Mouse (Mus musculus): ENCODE results near the gene Wdr41. TPM values are rescaled to one million over a fixed set of nuclear protein-coding genes. Genes with fewer than 3 reads are reported as not detected.

Wdr41 gene
- polyA plus RNA-seq, 1 experiment from 2014 or later = 7.4 TPM

DNA sequence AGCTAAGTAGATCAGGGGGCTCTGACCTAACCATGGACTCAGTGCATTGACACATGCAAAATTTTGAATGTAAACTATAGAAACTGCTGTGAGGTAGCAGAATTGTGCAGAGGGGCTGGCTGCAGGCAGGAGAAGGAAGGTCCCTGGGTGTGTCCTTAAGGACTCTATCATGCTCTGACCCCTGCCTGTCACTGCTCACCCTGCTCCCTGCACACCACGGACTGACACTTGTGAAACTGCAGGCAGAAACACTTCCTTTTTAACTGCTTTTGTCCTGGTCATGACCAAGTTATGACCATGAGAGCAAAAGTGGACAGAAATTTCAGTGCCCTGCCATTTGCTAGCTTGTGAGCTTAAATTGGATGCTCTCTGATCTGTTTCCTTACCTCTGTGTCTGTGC, 68.0 kb downstream of the Wdr41 start:
- WGBS (ENCODE audit: insufficient replicate concordance) = 20% methylated on average over 1 of the region's 1 CpGs
- H3K27ac ChIP-seq (ENCODE audit: low read depth) = no peak overlapping the region
- H3K9me3 ChIP-seq (ENCODE audit: low read length) = no peaks in the 10 kb centered on the region
- ATAC-seq (no peak), DNase-seq (no peak)
- TF ChIP-seq CTCF (IDR thresholded peaks at IDR 0.05; ENCODE audit: low read depth) (no peak), EP300 (IDR thresholded peaks at IDR 0.05; ENCODE audit: low read depth) (no peak)
- no peak overlapping the region for H3K4me3 ChIP-seq (ENCODE audit: low read depth, low read length)
- H3K27me3 ChIP-seq (ENCODE audit: insufficient read depth, low read length) = no peaks in the 10 kb centered on the region
- H3K36me3 ChIP-seq (replicated peaks; ENCODE audit: insufficient read depth, low read length) = no peaks in the 10 kb centered on the region
- H3K9ac ChIP-seq (replicated peaks) = no peak overlapping the region
- H3K4me1 ChIP-seq (ENCODE audit: insufficient read depth) = no peaks in the 10 kb centered on the region
- no peak overlapping the region for H3K4me2 ChIP-seq (ENCODE audit: low read depth, low read length)

DNA sequence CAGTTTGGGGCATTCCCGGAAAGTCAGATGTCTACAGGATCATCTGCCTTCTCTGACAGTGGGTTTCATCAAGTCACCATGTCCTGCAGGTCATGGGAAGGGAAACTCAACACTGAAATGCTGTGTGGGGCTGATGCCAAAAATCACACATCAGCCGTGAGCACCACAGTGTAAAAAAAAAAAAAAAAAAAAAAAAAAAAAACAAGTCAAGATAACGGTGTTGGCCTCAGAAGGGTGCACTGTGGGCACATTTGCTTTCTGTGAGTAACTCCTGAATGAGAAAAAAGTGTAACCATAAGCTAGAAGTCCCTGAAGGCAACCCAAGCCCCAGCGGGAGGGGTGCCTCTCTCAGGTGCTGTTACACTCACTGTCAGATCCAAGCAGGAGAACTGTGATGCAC, 74.3 kb downstream of the Wdr41 start:
- H3K36me3 ChIP-seq (replicated peaks; ENCODE audit: insufficient read depth, low read length) = no peaks in the 10 kb centered on the region
- no peak for DNase-seq
- H3K4me1 ChIP-seq (ENCODE audit: insufficient read depth) = no peaks in the 10 kb centered on the region
- H3K9ac ChIP-seq (replicated peaks) = no peak overlapping the region
- ATAC-seq = no peak
- TF ChIP-seq CTCF (IDR thresholded peaks at IDR 0.05; ENCODE audit: low read depth) = no peak
- TF ChIP-seq EP300 (IDR thresholded peaks at IDR 0.05; ENCODE audit: low read depth) = no peak
- H3K4me2 ChIP-seq (ENCODE audit: low read depth, low read length) = no peak overlapping the region
- WGBS (ENCODE audit: insufficient replicate concordance) = 74% methylated on average over 4 of the region's 4 CpGs
- H3K27ac ChIP-seq (ENCODE audit: low read depth) = no peak overlapping the region
- no peaks in the 10 kb centered on the region for H3K9me3 ChIP-seq (ENCODE audit: low read length)
- H3K4me3 ChIP-seq (ENCODE audit: low read depth, low read length) = no peak overlapping the region
- H3K27me3 ChIP-seq (ENCODE audit: insufficient read depth, low read length) = no peaks in the 10 kb centered on the region

DNA sequence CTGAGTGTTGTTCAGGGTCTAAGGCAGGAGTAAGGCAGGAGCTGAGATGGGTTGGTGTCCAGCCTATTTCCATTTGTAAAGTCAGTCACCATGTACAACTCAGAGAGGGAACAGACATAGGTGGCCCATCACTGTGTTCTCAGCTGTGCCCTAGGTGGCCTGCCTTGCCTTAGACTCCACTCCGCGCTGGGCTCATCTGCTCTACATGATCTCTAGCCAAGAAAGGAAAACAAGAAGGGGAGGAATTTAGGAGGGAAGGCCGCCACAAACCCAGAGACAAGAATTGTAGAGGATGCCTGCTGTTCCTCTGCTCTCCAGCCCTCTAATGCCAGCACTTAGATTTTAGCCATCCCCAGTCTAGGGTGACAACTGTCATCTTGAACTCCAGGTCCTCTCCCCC, 76.3 kb downstream of the Wdr41 start:
- Histone ChIP-seq H3K4me1 (ENCODE audit: insufficient read depth) (no peaks in the 10 kb centered on the region), H3K27ac (ENCODE audit: low read depth) (no peak overlapping the region), H3K9me3 (ENCODE audit: low read length) (no peaks in the 10 kb centered on the region), H3K9ac (replicated peaks) (no peak overlapping the region), H3K4me3 (ENCODE audit: low read depth, low read length) (no peak overlapping the region), H3K27me3 (ENCODE audit: insufficient read depth, low read length) (no peaks in the 10 kb centered on the region), H3K4me2 (ENCODE audit: low read depth, low read length) (no peak overlapping the region), H3K36me3 (replicated peaks; ENCODE audit: insufficient read depth, low read length) (no peaks in the 10 kb centered on the region)
- DNase-seq (peak; percentile 10), ATAC-seq (no peak)
- TF ChIP-seq EP300 (IDR thresholded peaks at IDR 0.05; ENCODE audit: low read depth) = no peak
- TF ChIP-seq CTCF (IDR thresholded peaks at IDR 0.05; ENCODE audit: low read depth) = no peak
- 88% methylated on average over 3 of the region's 3 CpGs for WGBS (ENCODE audit: insufficient replicate concordance)

GRCm38 (mm10) chr13:95055742-95056388, 79.7 kb downstream of the Wdr41 start:
- Histone ChIP-seq H3K9ac (replicated peaks) (no peak overlapping the region), H3K9me3 (ENCODE audit: low read length) (no peaks in the 10 kb centered on the region), H3K27ac (ENCODE audit: low read depth) (no peak overlapping the region), H3K4me1 (ENCODE audit: insufficient read depth) (no peaks in the 10 kb centered on the region), H3K36me3 (replicated peaks; ENCODE audit: insufficient read depth, low read length) (no peaks in the 10 kb centered on the region), H3K4me2 (ENCODE audit: low read depth, low read length) (no peak overlapping the region), H3K4me3 (ENCODE audit: low read depth, low read length) (no peak overlapping the region), H3K27me3 (ENCODE audit: insufficient read depth, low read length) (no peaks in the 10 kb centered on the region)
- TF ChIP-seq CTCF (IDR thresholded peaks at IDR 0.05; ENCODE audit: low read depth) = no peak
- ATAC-seq (no peak), DNase-seq (no peak)
- 85% methylated on average over 1 of the region's 1 CpGs for WGBS (ENCODE audit: insufficient replicate concordance)

DNA sequence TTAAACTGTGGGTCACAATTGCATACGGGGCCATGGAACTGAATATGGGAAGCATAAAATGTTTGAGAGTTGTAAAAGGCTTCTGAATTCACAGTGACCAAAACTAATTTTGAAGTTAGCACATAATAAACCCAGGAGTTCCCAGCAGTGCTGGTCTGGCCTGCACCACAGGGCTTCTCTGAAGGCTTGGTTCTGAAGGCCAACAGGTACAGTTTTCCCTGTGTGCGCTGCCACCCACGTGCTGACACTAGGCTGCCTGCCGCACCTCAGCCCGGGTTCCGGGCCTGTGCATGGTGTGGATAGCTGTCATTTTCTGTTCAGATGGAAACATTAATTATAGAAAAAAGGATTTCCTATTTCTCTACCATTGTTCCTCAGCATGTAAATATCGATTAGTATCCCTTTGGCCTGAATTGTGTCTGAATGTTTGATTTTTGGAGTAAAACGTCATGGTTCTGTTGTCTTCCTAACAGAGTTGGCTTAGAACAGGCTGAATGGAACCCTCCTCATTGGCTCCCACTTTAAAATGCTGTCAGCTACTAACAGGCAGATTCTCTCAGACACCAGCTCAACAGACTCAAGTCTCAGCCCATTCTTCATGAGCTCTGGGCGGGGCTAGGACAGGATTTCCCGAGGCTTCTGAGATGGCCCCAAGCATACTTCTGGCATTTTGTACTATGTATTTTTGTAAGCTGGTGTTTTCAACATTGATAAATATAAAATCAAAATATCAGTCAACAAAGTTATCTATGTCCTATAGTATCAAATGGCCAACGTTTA, 80.5 kb downstream of the Wdr41 start:
- Histone ChIP-seq H3K27me3 (ENCODE audit: insufficient read depth, low read length) (no peaks in the 10 kb centered on the region), H3K4me2 (ENCODE audit: low read depth, low read length) (no peak overlapping the region), H3K36me3 (replicated peaks; ENCODE audit: insufficient read depth, low read length) (no peaks in the 10 kb centered on the region), H3K4me1 (ENCODE audit: insufficient read depth) (no peaks in the 10 kb centered on the region), H3K9me3 (ENCODE audit: low read length) (no peaks in the 10 kb centered on the region), H3K4me3 (ENCODE audit: low read depth, low read length) (no peak overlapping the region), H3K9ac (replicated peaks) (no peak overlapping the region), H3K27ac (ENCODE audit: low read depth) (no peak overlapping the region)
- 75% methylated on average over 11 of the region's 11 CpGs for WGBS (ENCODE audit: insufficient replicate concordance)
- DNase-seq (no peak), ATAC-seq (no peak)
- TF ChIP-seq EP300 (IDR thresholded peaks at IDR 0.05; ENCODE audit: low read depth) (no peak), CTCF (IDR thresholded peaks at IDR 0.05; ENCODE audit: low read depth) (no peak)

- Histone ChIP-seq H3K27ac (ENCODE audit: low read depth) (no peak overlapping the region), H3K36me3 (replicated peaks; ENCODE audit: insufficient read depth, low read length) (no peaks in the 10 kb centered on the region), H3K9ac (replicated peaks) (no peak overlapping the region), H3K4me1 (ENCODE audit: insufficient read depth) (no peaks in the 10 kb centered on the region), H3K9me3 (ENCODE audit: low read length) (no peaks in the 10 kb centered on the region), H3K4me3 (ENCODE audit: low read depth, low read length) (no peak overlapping the region), H3K4me2 (ENCODE audit: low read depth, low read length) (no peak overlapping the region), H3K27me3 (ENCODE audit: insufficient read depth, low read length) (no peaks in the 10 kb centered on the region)
- WGBS (ENCODE audit: insufficient replicate concordance) = 64% methylated on average over 4 of the region's 4 CpGs
- TF ChIP-seq CTCF (IDR thresholded peaks at IDR 0.05; ENCODE audit: low read depth) (no peak), EP300 (IDR thresholded peaks at IDR 0.05; ENCODE audit: low read depth) (no peak)
- ATAC-seq (no peak), DNase-seq (no peak)
Measured at GRCm38 (mm10) chr13:95058885-95059284, 82.7 kb downstream of the Wdr41 start.

All from liver, postnatal 0 days (tissue).